Mouse (Mus musculus) liver, embryonic 12.5 days (tissue): Measurements from ENCODE around the gene Olfr1002. TPM values are rescaled to one million over a fixed set of nuclear protein-coding genes. Genes with fewer than 3 reads are reported as not detected.
"Not testable (repeated sequence)": the region's sequence is repeated elsewhere in the genome, so short reads cannot be mapped to it uniquely, and the experiment has no call there.

Experiments
- ATAC-seq: fragments of 200-750 bp; cut with Nextera tagmentation; 2 replicates; pipeline ENCODE4 v1.8.0; 2017; ENCODE audit warnings: moderate number of reproducible peaks, mild to moderate bottlenecking, moderate library complexity
- H3K27ac ChIP-seq: fragments of 300-500 bp; sonication (generic); 2 replicates; pipeline ENCODE4 v1.5.1; 2016; ENCODE audit warnings: mild to moderate bottlenecking
- H3K27me3 ChIP-seq: fragments of 300-500 bp; sonication (generic); replicated peaks from 2 replicates; pipeline ENCODE4 v1.6.1; 2016; ENCODE audit warnings: mild to moderate bottlenecking, moderate library complexity
- H3K36me3 ChIP-seq: fragments of 300-500 bp; sonication (generic); 2 replicates; pipeline ENCODE4 v1.6.1; 2016; ENCODE audit warnings: mild to moderate bottlenecking, moderate library complexity
- H3K4me1 ChIP-seq: fragments of 300-500 bp; sonication (generic); 2 replicates; pipeline ENCODE4 v1.6.1; 2016
- H3K4me2 ChIP-seq: fragments of 300-500 bp; sonication (generic); 2 replicates; pipeline ENCODE4 v1.6.1; 2016; ENCODE audit warnings: mild to moderate bottlenecking, moderate library complexity
- H3K4me3 ChIP-seq: fragments of 300-500 bp; sonication (generic); 2 replicates; pipeline ENCODE4 v1.5.1; 2016; ENCODE audit warnings: mild to moderate bottlenecking, moderate library complexity
- H3K9ac ChIP-seq: fragments of 300-500 bp; sonication (generic); 2 replicates; pipeline ENCODE4 v1.6.1; 2016; ENCODE audit warnings: mild to moderate bottlenecking, moderate library complexity
- H3K9me3 ChIP-seq: fragments of 300-500 bp; sonication (generic); replicated peaks from 2 replicates; pipeline ENCODE4 v1.6.1; 2016; ENCODE audit warnings: mild to moderate bottlenecking, moderate library complexity
- WGBS: fragments of 180-500 bp; shearing (Covaris S2); methylation state at CpG from one replicate; pipeline ENCODE4 v1.1.7; 2016; ENCODE audit not compliant: insufficient replicate concordance; 5-methylcytosine and 5-hydroxymethylcytosine counted together
- polyA plus RNA-seq: library from polyadenylated mRNA; unstranded; fragments of >200 nt; fragmentation: Nextera tagmentation; extraction: Ambion mirVana; gene quantifications from 2 replicates; pipeline ENCODE4 v1.2.1, GENCODE M21; 2016

Olfr1002 gene
- not detected in 2 replicates for polyA plus RNA-seq

- H3K9me3 ChIP-seq = no peaks in the 10 kb centered on the region
- WGBS = 73% methylated on average over 1 of the region's 1 CpGs
- H3K4me1 ChIP-seq = no peaks in the 10 kb centered on the region
- H3K27me3 ChIP-seq = no peaks in the 10 kb centered on the region
- no peaks in the 10 kb centered on the region for H3K36me3 ChIP-seq
- no peak within 1 kb of the TSS for H3K4me3 ChIP-seq
- no peak within 1 kb of the TSS for H3K9ac ChIP-seq
- H3K27ac ChIP-seq = no peak within 1 kb of the TSS
- H3K4me2 ChIP-seq = no peak within 1 kb of the TSS
- no peak for ATAC-seq
Measured at GRCm38 (mm10) chr2:85650604-85651003, at the start of gene Olfr1002. Gene Olfr1002, minus strand, starts transcription at chr2:85650704.

- ATAC-seq = no peak
- H3K9ac ChIP-seq = no peak within 1 kb of the TSS
- no peak within 1 kb of the TSS for H3K27ac ChIP-seq
Measured at GRCm38 (mm10) chr2:85689131-85689530, 38.6 kb upstream of the Olfr1002 start, which contains the start of gene Olfr1008. Gene Olfr1008, plus strand, starts transcription at chr2:85689431.

GRCm38 (mm10) chr2:85678667-85679066 lies 28.2 kb upstream of the Olfr1002 start, which contains the start of gene Olfr1006:
Gene Olfr1006, minus strand, starts transcription at chr2:85678767.
- H3K4me3 ChIP-seq = no peak within 1 kb of the TSS
- no peak within 1 kb of the TSS for H3K4me2 ChIP-seq
- H3K9ac ChIP-seq = no peak within 1 kb of the TSS
- ATAC-seq = no peak
- no peak within 1 kb of the TSS for H3K27ac ChIP-seq
- no peaks in the 10 kb centered on the region for H3K9me3 ChIP-seq
- H3K4me1 ChIP-seq = no peaks in the 10 kb centered on the region
- no peaks in the 10 kb centered on the region for H3K27me3 ChIP-seq
- no peaks in the 10 kb centered on the region for H3K36me3 ChIP-seq

More at GRCm38 (mm10) chr2:85689131-85689530, 38.6 kb upstream of the Olfr1002 start, which contains the start of gene Olfr1008:
- Histone ChIP-seq H3K27me3 (no peaks in the 10 kb centered on the region), H3K4me1 (no peaks in the 10 kb centered on the region), H3K4me2 (no peak within 1 kb of the TSS), H3K36me3 (no peaks in the 10 kb centered on the region), H3K9me3 (0 out of 2 replicates have a peak, but pooled peaks cover 4% of the 10 kb centered on the region), H3K4me3 (no peak within 1 kb of the TSS)

DNA sequence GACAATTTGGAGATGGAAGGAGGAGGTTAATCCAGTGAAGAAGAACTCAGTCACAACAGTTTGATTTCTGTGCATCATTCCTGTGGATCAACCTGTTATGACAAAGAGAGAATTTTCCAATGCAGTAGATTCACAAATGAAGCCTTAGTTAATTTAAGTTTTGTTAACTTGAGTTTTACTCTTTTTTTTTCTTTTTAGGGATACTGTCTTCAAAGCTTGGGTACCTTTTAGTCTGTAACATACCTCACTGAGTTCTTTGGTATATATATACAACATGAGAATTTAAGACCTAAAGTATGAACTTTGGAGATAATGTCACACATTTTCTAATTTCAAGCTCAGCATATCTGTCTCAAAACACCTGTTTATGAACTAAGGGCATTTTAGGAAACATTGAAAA lies 13.9 kb upstream of the Olfr1002 start, which contains the start of gene Olfr154:
TSS of gene Olfr154 (minus strand) at position 101 of the 400 bp plus-strand sequence.
- not testable (repeated sequence) for H3K4me3 ChIP-seq, H3K9ac ChIP-seq, H3K27ac ChIP-seq, H3K4me1 ChIP-seq, H3K4me2 ChIP-seq, H3K36me3 ChIP-seq, ATAC-seq, H3K9me3 ChIP-seq, H3K27me3 ChIP-seq

DNA sequence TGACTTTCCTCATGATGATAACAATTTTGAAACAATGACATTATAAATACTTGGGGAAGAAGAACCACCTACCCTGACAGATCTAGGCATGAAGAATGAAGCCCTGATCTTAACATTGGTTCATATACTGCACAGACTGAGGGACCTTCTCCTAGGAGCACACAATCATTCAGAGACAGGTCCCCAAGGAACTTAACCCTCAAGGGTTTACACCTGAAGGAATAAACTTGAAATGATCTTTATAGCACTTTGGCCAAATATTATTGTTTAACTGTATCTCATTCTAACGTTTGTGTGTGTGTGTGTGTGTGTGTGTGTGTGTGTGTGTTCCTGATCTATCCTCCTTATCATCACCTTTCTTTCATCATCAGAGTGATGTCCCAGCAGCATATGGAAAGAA lies 38.7 kb downstream of the Olfr1002 start, which contains the start of gene Olfr1000:
TSS of gene Olfr1000 (minus strand) at position 101 of the 400 bp plus-strand sequence.
- WGBS = 41% methylated on average over 1 of the region's 1 CpGs
- Histone ChIP-seq H3K4me1 (no peaks in the 10 kb centered on the region), H3K9me3 (no peaks in the 10 kb centered on the region), H3K4me2 (no peak within 1 kb of the TSS), H3K4me3 (no peak within 1 kb of the TSS), H3K27ac (no peak within 1 kb of the TSS), H3K27me3 (no peaks in the 10 kb centered on the region), H3K36me3 (no peaks in the 10 kb centered on the region), H3K9ac (no peak within 1 kb of the TSS)
- no peak for ATAC-seq

Other genes with a start within 250 kb of the Olfr1002 start
- not detected in 2 replicates for gene Olfr992, start 241.2 kb downstream of the Olfr1002 start, polyA plus RNA-seq
- not detected in 2 replicates for gene Olfr993, start 235.8 kb downstream of the Olfr1002 start, polyA plus RNA-seq
- not detected in 2 replicates for gene Olfr994, start 214.3 kb downstream of the Olfr1002 start, polyA plus RNA-seq
- gene Olfr995, start 207.1 kb downstream of the Olfr1002 start, polyA plus RNA-seq = not detected in 2 replicates
- gene 4833423E24Rik, start 131.7 kb downstream of the Olfr1002 start, polyA plus RNA-seq = not detected in 2 replicates
- not detected in 2 replicates for gene Olfr996, start 71.5 kb downstream of the Olfr1002 start, polyA plus RNA-seq
- gene Olfr998, start 61.8 kb downstream of the Olfr1002 start, polyA plus RNA-seq = not detected in 2 replicates
- not detected in 2 replicates for gene Olfr1000, start 38.8 kb downstream of the Olfr1002 start, polyA plus RNA-seq
- gene Olfr154, start 13.8 kb upstream of the Olfr1002 start, polyA plus RNA-seq = not detected in 2 replicates
- not detected in 2 replicates for gene Olfr1006, start 28.1 kb upstream of the Olfr1002 start, polyA plus RNA-seq
- not detected in 2 replicates for gene Olfr1008, start 38.7 kb upstream of the Olfr1002 start, polyA plus RNA-seq
- not detected in 2 replicates for gene Olfr1009, start 64.7 kb upstream of the Olfr1002 start, polyA plus RNA-seq
- gene Olfr1012, start 112.1 kb upstream of the Olfr1002 start, polyA plus RNA-seq = not detected in 2 replicates
- not detected in 2 replicates for gene Olfr1013, start 116.4 kb upstream of the Olfr1002 start, polyA plus RNA-seq
- gene Olfr1014, start 122.0 kb upstream of the Olfr1002 start, polyA plus RNA-seq = not detected in 2 replicates
- not detected in 2 replicates for gene Olfr1015, start 131.3 kb upstream of the Olfr1002 start, polyA plus RNA-seq
- not detected in 2 replicates for gene Olfr1016, start 151.8 kb upstream of the Olfr1002 start, polyA plus RNA-seq
- not detected in 2 replicates for gene Olfr1018, start 167.8 kb upstream of the Olfr1002 start, polyA plus RNA-seq
- not detected in 2 replicates for gene Olfr1019, start 194.8 kb upstream of the Olfr1002 start, polyA plus RNA-seq
- gene Olfr1020, start 196.3 kb upstream of the Olfr1002 start, polyA plus RNA-seq = not detected in 2 replicates
- not detected in 2 replicates for gene Olfr1022, start 217.9 kb upstream of the Olfr1002 start, polyA plus RNA-seq
- gene Olfr1023, start 234.9 kb upstream of the Olfr1002 start, polyA plus RNA-seq = not detected in 2 replicates